Mouse (Mus musculus) thymus, adult 2 months (tissue): Measurements from ENCODE around the gene Hmga1.

ENCODE experiments used
- CTCF ChIP-seq: fragments of 200-500 bp; IDR thresholded peaks from 2 replicates; pipeline ENCODE4 v1.5.1; 2012; ENCODE audit warnings: mild to moderate bottlenecking, control low read depth, low read length, moderate library complexity, borderline replicate concordance; ENCODE audit not compliant: control insufficient read depth, poor library complexity, insufficient read depth; ENCODE audit errors: extremely low read depth
- POLR2A ChIP-seq: fragments of 200-500 bp; IDR thresholded peaks from 2 replicates; pipeline ENCODE4 v1.6.1; 2012; ENCODE audit warnings: mild to moderate bottlenecking, low read length, control low read depth, moderate library complexity; ENCODE audit not compliant: control insufficient read depth, poor library complexity, insufficient read depth; ENCODE audit errors: extremely low read depth

DNA sequence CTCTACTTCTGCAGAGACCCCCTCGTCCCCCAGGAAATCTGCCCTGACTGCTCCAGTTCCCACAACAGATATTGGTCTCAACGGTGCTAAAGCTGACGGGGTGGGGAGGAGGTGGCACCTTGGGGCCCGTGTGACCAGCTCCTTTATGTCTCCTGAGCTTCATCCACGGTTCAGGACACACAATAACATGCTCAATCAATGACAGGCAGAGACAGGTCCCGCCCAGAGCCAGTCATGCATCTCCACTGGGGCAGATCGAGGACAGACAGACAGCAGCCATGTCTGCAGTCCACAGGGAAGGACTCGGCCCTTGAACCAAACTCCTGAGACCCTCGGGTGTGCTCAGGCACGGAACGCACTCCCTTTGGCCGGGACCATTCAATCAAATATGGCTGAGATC, 48.3 kb upstream of the Hmga1 start:
- TF ChIP-seq CTCF: no peak
- TF ChIP-seq POLR2A: no peak
